Mouse (Mus musculus): ENCODE results near the gene Dhx58.

GRCm38 (mm10) chr11:100747114-100747513, 43.0 kb upstream of the Dhx58 start:
- TF ChIP-seq POLR2A (IDR thresholded peaks at IDR 0.05; ENCODE audit: control insufficient read depth, extremely low read depth, insufficient read depth, low read length, poor library complexity): no peak
- TF ChIP-seq CTCF (IDR thresholded peaks at IDR 0.05; ENCODE audit: borderline replicate concordance, control insufficient read depth, extremely low read depth, insufficient read depth, low read length, poor library complexity): no peak
